Mouse (Mus musculus): ENCODE measurements around the gene Olfr702.
A peak's percentile ranks its signal among the peaks of the same experiment; 100 is the strongest.

The Olfr702 gene

DNA sequence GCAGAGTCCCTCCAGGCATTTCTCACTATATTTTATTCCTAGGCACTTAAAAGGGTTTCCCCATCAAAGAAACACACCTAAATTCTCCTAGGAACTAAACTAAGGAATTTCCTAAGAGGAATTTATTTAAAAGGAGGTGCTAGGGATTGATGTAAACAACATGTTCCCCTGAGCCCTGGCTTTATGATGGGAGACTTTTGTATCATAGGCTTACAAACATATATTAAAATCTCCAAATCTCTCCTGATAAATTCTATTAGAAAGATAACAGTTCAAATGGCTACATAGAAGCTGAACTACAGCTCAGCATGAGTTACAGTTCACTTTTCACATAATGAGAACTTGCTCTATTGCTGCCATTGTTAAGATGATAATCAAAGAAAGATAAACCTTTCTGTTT lies at the start of gene Olfr702:
Olfr702 (minus strand) TSS at position 101 of the 400 bp plus-strand sequence.
- DNase-seq (ENCODE audit: low spot score), result no peak

DNA sequence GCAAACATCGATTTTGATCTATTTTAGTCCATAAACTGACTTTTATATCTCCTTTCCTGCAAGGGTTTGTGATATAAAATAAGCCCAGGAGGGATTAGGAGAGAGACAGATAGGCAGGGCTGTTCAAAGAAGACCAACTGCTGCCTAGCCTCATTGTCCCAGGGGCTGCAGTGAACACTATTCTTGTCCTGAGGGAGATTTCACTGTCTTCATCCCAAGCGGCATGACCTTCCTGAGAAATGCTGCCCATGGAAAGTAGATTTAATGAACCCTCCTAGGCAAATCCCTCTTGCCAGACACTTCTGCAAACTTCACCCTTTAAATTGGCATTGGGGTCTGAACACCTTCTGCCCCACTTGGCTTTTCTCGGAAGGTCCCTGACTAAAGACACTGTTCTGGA lies 43.1 kb upstream of the Olfr702 start, which contains the start of gene Olfr705:
Olfr705 (minus strand) TSS at position 101 of the 400 bp plus-strand sequence.
- DNase-seq (ENCODE audit: low spot score), result no peak

DNA sequence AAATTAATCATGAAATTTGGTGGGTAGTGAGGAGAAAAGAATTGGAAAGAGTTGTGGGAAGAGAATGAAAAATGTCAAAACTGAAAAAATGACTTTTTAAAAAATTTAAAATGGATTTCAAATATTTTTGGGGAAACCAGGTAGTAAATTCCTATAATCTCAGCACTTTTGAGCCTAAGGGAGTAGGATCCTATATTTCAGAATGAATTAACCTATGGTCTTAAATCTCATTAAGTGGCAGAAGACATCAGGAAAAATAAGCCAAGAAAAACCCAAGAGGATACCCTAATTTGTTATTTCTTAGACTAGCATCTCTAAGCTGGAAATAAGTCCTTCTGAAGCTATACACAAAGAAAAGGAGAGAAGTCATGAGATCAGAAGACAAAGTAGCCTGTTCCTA lies 29.2 kb upstream of the Olfr702 start, which contains the start of gene Olfr704:
Olfr704 (plus strand) TSS at position 301 of the 400 bp plus-strand sequence.
- DNase-seq (ENCODE audit: low spot score), result no peak

DNA sequence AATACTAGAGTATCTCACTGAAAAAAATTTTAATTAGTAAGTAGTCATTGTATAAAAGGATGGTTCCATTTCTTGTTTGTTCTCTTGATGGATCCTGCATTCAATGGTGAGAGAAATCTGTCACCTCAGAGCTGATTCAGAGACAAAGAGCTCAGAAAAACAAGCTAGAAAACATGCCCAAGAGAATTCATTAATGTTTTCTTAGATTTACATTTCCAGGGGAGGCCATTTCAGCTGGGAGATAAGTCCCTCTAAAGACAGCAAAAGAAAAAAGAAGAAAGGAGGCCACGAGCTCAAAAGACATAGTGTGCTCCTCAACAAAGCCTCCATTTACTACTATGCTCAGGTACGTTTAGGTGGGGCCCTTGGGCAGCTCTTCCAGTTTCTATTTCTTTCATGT lies 9.4 kb upstream of the Olfr702 start, which contains the start of gene Olfr703:
Olfr703 (plus strand) TSS at position 301 of the 400 bp plus-strand sequence.
- no peak for DNase-seq (ENCODE audit: low spot score)

DNA sequence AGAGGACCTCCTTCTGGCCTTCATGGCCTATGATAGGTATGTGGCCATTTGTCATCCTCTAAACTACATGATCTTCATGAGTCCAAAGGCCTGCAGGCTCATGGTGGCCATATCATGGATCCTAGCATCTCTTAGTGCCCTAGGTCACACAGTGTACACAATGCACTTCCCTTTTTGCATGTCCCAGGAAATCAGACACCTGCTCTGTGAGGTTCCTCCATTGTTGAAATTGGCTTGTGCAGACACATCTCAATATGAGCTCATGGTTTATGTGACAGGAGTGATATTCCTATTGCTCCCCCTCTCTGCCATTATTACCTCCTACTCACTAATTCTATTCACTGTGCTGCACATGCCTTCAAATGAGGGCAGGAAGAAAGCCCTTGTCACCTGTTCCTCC lies 15.3 kb downstream of the Olfr702 start:
- no peak for DNase-seq (ENCODE audit: low spot score)

DNA sequence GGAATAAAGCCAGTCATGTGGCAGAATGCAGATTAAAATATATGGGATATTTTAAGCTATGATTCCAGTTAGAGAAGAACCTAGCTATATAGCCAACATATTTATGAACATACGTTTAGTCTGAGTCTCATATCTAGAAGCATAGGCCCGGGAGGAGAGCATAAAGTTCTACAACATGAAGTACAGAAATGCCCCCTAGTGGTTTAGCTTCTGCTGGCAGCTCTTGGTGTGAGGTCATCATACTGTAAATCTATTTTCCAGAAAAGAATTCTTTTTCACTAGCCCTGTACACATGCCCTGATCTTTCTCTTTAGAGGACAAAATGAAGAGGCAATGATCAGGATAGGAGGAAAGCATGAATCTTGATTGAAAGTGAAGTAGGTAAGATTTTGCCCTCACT lies 17.9 kb downstream of the Olfr702 start:
- peak; percentile 14 for DNase-seq (ENCODE audit: low spot score)

DNA sequence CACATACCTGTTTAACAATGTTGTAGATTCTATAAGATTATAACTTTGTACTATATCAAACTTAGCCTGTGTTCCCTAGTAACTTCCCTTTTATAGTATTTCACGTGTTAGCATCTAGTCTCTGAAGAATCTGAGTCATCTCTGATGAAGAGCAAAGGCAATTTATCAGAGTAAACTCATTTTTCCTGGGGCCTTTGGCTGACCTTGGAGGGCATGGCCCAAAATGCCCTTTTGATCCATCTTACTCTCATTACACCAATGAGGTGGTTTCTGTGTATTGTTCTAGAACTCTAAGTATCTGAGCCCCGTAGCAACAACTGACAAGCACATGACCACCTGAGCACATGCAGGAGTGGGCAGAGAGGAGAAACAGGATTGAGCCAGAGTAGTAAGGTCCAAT lies 19.9 kb downstream of the Olfr702 start, which contains the start of gene Olfr701:
Olfr701 (plus strand) TSS at position 301 of the 400 bp plus-strand sequence.
- DNase-seq (ENCODE audit: low spot score), result no peak

DNA sequence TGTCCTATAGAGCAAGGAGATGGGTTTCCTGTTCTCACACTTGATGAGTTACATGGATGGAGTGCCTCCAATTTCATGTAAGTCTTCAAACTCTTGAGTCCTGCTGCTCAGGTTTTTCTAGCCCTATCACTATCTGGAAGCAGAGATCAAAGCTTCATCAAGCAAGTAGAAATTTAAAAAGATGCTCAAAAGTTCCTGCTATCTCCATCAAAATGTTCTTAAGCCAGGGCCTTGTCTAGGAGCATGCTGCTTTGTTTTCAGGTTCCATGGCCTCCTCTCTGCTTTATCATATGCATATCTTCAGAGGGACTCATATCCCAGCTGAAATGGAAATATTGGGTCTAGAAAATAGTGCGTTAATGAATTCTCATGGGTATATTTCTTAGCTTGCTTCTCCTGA lies 25.0 kb downstream of the Olfr702 start, which contains the start of gene Olfr700:
Olfr700 (minus strand) TSS at position 101 of the 400 bp plus-strand sequence.
- no peak for DNase-seq (ENCODE audit: low spot score)

DNA sequence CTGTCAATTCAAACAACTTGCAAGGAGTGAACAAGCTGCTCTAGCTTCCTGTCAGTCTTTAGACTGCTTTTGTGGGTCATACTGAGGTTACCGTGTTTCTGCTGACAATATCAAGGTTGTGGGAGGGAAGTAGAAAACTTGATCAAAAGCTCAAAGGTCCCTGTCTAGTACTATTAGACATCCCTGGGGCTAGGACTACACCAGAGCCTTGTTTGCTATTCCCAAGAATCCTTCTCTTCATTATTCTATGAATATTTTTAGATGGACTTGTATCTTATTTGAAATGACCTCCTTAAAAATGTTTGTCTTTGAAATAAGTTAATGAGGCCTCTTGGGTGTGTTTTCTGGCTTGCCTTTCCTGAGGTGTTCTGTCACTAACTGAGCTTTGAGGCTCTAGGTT lies 40.6 kb downstream of the Olfr702 start, which contains the start of gene Olfr699:
Olfr699 (minus strand) TSS at position 101 of the 400 bp plus-strand sequence.
- DNase-seq (ENCODE audit: low spot score), result no peak

DNA sequence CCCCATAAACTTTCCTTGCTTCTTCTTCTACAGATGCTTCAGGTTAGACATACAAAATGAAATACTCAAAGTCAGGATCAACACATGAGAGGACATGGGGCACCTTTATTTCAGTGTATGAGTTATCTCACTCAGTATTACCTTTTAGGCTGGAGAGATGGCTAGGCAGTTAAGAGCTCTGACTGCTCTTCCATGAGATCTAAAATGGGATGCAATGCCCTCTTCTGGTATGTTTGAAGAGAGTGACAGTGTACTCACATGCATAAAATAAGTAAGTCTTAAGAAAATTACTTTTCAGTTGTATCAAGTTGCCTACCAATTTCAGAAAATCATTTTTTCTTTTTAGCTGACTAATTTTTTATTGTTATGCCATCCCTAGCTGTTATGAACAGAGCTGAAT lies 45.4 kb downstream of the Olfr702 start:
- no peak for DNase-seq (ENCODE audit: low spot score)

Data from embryo, embryonic 10 days (tissue).